Mouse (Mus musculus) olfactory bulb, adult 2 months (tissue): ENCODE measurements around the gene Rtn2.

Experiments
- CTCF ChIP-seq: fragments of 200-500 bp; IDR thresholded peaks from 2 replicates; pipeline ENCODE4 v1.5.1; 2012; ENCODE audit warnings: low read depth, mild to moderate bottlenecking, low read length, moderate library complexity; ENCODE audit not compliant: insufficient read depth
- POLR2A ChIP-seq: fragments of 200-500 bp; IDR thresholded peaks from 2 replicates; pipeline ENCODE4 v1.6.1; 2012; ENCODE audit warnings: mild to moderate bottlenecking, low read depth, low read length, moderate library complexity; ENCODE audit not compliant: insufficient read depth

GRCm38 (mm10) chr7:19297794-19298193 lies 15.4 kb downstream of the Rtn2 start:
- no peak for TF ChIP-seq POLR2A
- TF ChIP-seq CTCF: no peak
